Comparison of ENCODE assay signal across 8 mouse cellular contexts in genomic region chr9:50658941-50659388, GRCm38 (mm10). TPM values are rescaled to one million over a fixed set of nuclear protein-coding genes. Genes with fewer than 3 reads are reported as not detected.
DNase-seq lines count a peak whose midpoint lies in the region; ATAC-seq and TF ChIP-seq lines count a peak whose summit lies in the region.

No protein-coding gene starts in this region.

- peak overlapping the region; percentile 89 for H3K9ac ChIP-seq in hindbrain, embryonic 15.5 days
- peak overlapping the region; percentile 89 for H3K9ac ChIP-seq in midbrain, embryonic 11.5 days (ENCODE audit: low read length)

- DNase-seq in frontal cortex, postnatal 25 days (ENCODE audit: low spot score in 2 of 2): peak; percentile 9 to 12
- no peak for DNase-seq in frontal cortex, postnatal 36 days (ENCODE audit: low spot score in 2 of 2)
- DNase-seq in testis, postnatal 10 days (ENCODE audit: low spot score): no peak
- no peak for DNase-seq in midbrain, embryonic 11.5 days (ENCODE audit: low spot score, missing footprints)
- no peak for DNase-seq in cerebellum, adult 9-11 months
- DNase-seq in yolk sac, embryonic 10.5 days (ENCODE audit: low spot score): no peak

- peak overlapping the region; percentile 93 for H3K4me3 ChIP-seq in testis, adult 2 months (ENCODE audit: control insufficient read depth, low read depth, low read length)
- peak overlapping the region; percentile 92 for H3K4me3 ChIP-seq in hindbrain, embryonic 15.5 days
- peak overlapping the region; percentile 87 for H3K4me3 ChIP-seq in midbrain, embryonic 11.5 days (ENCODE audit: low read depth, low read length)

- TF ChIP-seq POLR2A in testis, adult 2 months (IDR thresholded peaks at IDR 0.05; ENCODE audit: control insufficient read depth, low read depth, low read length): no peak

- no peak for TF ChIP-seq CTCF in testis, adult 2 months (IDR thresholded peaks at IDR 0.05; ENCODE audit: control insufficient read depth, insufficient read depth, insufficient replicate concordance, low read depth, low read length)

- H3K9me3 ChIP-seq in hindbrain, embryonic 15.5 days: no peaks in the 10 kb centered on the region
- H3K9me3 ChIP-seq in midbrain, embryonic 11.5 days (ENCODE audit: control insufficient read depth, low read length): no peaks in the 10 kb centered on the region

- no peak; the same call in 1 of the 2 replicates for ATAC-seq in hindbrain, embryonic 15.5 days (ENCODE audit: low FRiP score, low read depth)
- ATAC-seq in midbrain, embryonic 11.5 days (ENCODE audit: low FRiP score): no peak; the same call in 1 of the 2 replicates

- under 1% methylated on average over 28 of the region's 28 CpGs for WGBS in hindbrain, embryonic 15.5 days
- WGBS in midbrain, embryonic 11.5 days: under 1% methylated on average over 28 of the region's 28 CpGs

- peaks cover 3% of the 10 kb centered on the region for H3K4me1 ChIP-seq in testis, adult 2 months (ENCODE audit: control insufficient read depth, insufficient read depth, low read length)
- peaks cover 28% of the 10 kb centered on the region for H3K4me1 ChIP-seq in hindbrain, embryonic 15.5 days (replicated peaks)
- peaks cover 9% of the 10 kb centered on the region for H3K4me1 ChIP-seq in midbrain, embryonic 11.5 days (ENCODE audit: control insufficient read depth, insufficient read depth, low read length)

- peak overlapping the region; percentile 88 for H3K4me2 ChIP-seq in hindbrain, embryonic 15.5 days
- H3K4me2 ChIP-seq in midbrain, embryonic 11.5 days: peak overlapping the region; percentile 68

- peak overlapping the region; percentile 3; the same call in 1 of the 2 replicates for H3K27ac ChIP-seq in testis, adult 2 months (ENCODE audit: control insufficient read depth, insufficient read depth, low read depth, low read length)
- peak overlapping the region; percentile 88 for H3K27ac ChIP-seq in hindbrain, embryonic 15.5 days (replicated peaks)
- H3K27ac ChIP-seq in midbrain, embryonic 11.5 days (ENCODE audit: low read depth, low read length): peak overlapping the region; percentile 55; the same call in 1 of the 2 replicates

- no peaks in the 10 kb centered on the region for H3K27me3 ChIP-seq in testis, adult 2 months (ENCODE audit: control insufficient read depth, insufficient read depth, low read length)
- no peaks in the 10 kb centered on the region for H3K27me3 ChIP-seq in hindbrain, embryonic 15.5 days
- no peaks in the 10 kb centered on the region for H3K27me3 ChIP-seq in midbrain, embryonic 11.5 days (ENCODE audit: control insufficient read depth, insufficient read depth, low read length)

- H3K36me3 ChIP-seq in testis, adult 2 months (ENCODE audit: control insufficient read depth, insufficient read depth, low read length): no peaks in the 10 kb centered on the region
- peaks cover 45% of the 10 kb centered on the region for H3K36me3 ChIP-seq in hindbrain, embryonic 15.5 days
- no peaks in the 10 kb centered on the region; the same call in 1 of the 2 replicates for H3K36me3 ChIP-seq in midbrain, embryonic 11.5 days (ENCODE audit: control insufficient read depth, insufficient read depth, low read length)

RNA-seq across cellular contexts. Expression of gene Dlat, which starts 0.6 kb away (rescaled TPM):
- polyA plus RNA-seq in testis, adult 2 months (2012; rRNA removed): 36.8 and 39.7 TPM in 2 replicates
- polyA plus RNA-seq in hindbrain, embryonic 15.5 days (2015; fragmentation: Nextera tagmentation; extraction: Ambion mirVana): 51.7 and 52.4 TPM in 2 replicates
- 63.5 and 66.4 TPM in 2 replicates for polyA plus RNA-seq in midbrain, embryonic 11.5 days (2014; fragmentation: Nextera tagmentation; extraction: Ambion mirVana)

RNA-seq across cellular contexts. Expression of gene Nkapd1, which starts 41.7 kb away (rescaled TPM):
- polyA plus RNA-seq in testis, adult 2 months (2012; rRNA removed): 6.0 and 6.4 TPM in 2 replicates
- 17.9 and 18.4 TPM in 2 replicates for polyA plus RNA-seq in hindbrain, embryonic 15.5 days (2015; fragmentation: Nextera tagmentation; extraction: Ambion mirVana)
- polyA plus RNA-seq in midbrain, embryonic 11.5 days (2014; fragmentation: Nextera tagmentation; extraction: Ambion mirVana): 25.5 and 26.2 TPM in 2 replicates

RNA-seq across cellular contexts. Expression of gene Pih1d2, which starts 41.8 kb away (rescaled TPM):
- polyA plus RNA-seq in testis, adult 2 months (2012; rRNA removed): 38.2 and 40.3 TPM in 2 replicates
- polyA plus RNA-seq in hindbrain, embryonic 15.5 days (2015; fragmentation: Nextera tagmentation; extraction: Ambion mirVana): 5.1 and 6.5 TPM in 2 replicates
- 6.6 and 7.5 TPM in 2 replicates for polyA plus RNA-seq in midbrain, embryonic 11.5 days (2014; fragmentation: Nextera tagmentation; extraction: Ambion mirVana)

RNA-seq across cellular contexts. Expression of gene Timm8b, which starts 55.3 kb away (rescaled TPM):
- 512 and 577 TPM in 2 replicates for polyA plus RNA-seq in testis, adult 2 months (2012; rRNA removed)
- 341 and 392 TPM in 2 replicates for polyA plus RNA-seq in hindbrain, embryonic 15.5 days (2015; fragmentation: Nextera tagmentation; extraction: Ambion mirVana)
- polyA plus RNA-seq in midbrain, embryonic 11.5 days (2014; fragmentation: Nextera tagmentation; extraction: Ambion mirVana): 333 and 369 TPM in 2 replicates

RNA-seq across cellular contexts. Expression of gene Sdhd, which starts 55.4 kb away (rescaled TPM):
- polyA plus RNA-seq in testis, adult 2 months (2012; rRNA removed): 61.7 and 75.8 TPM in 2 replicates
- 263 and 265 TPM in 2 replicates for polyA plus RNA-seq in hindbrain, embryonic 15.5 days (2015; fragmentation: Nextera tagmentation; extraction: Ambion mirVana)
- 274 and 284 TPM in 2 replicates for polyA plus RNA-seq in midbrain, embryonic 11.5 days (2014; fragmentation: Nextera tagmentation; extraction: Ambion mirVana)

Comparison
In these comparisons a context has a peak if more than half of its experiments do, and no peak if none do; other contexts are left out.
1. DNase-seq: peak in frontal cortex, postnatal 25 days (2 of 2); none in frontal cortex, postnatal 36 days (0 of 2), testis, postnatal 10 days (single experiment), midbrain, embryonic 11.5 days (single experiment), cerebellum, adult 9-11 months (single experiment) and yolk sac, embryonic 10.5 days (single experiment).
2. H3K27ac ChIP-seq: peak in every context shown above with its lines; median percentile 88 in hindbrain, embryonic 15.5 days; 55 in midbrain, embryonic 11.5 days; 3 in testis, adult 2 months.
3. Peak in every context shown above with its lines, with median percentiles within 50 percentile points of each other: H3K4me3 ChIP-seq.